Mouse (Mus musculus) spleen, postnatal 10 days (tissue): Measurements from ENCODE around the gene Ccnf.

Experiments
- DNase-seq, 2 experiments: peaks; one replicate each; pipeline ENCODE4 v3.0.0; 2021 to 2022; ENCODE audit warnings: low spot score in 2 of 2

The Ccnf gene

DNA sequence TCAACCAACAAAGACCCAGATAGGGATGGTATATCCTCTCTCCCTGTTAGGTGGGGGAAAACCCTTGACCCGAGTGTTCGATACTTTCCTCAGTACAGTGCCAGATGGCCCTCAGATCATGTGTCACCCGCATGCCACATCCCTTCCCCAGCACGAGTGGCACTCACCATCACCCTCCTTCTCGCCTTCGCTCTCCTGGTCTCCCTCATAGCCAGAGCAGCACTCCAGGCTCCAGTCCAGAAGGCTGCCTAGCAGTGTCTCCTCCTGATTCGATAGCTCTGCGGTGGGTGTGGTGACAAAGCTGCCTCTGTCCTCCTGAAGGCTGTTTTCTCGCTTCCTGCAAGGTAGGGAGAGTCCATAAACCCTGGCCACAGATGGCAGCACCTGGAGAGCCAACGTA, 26.5 kb downstream of the Ccnf start:
- no peak for DNase-seq

DNA sequence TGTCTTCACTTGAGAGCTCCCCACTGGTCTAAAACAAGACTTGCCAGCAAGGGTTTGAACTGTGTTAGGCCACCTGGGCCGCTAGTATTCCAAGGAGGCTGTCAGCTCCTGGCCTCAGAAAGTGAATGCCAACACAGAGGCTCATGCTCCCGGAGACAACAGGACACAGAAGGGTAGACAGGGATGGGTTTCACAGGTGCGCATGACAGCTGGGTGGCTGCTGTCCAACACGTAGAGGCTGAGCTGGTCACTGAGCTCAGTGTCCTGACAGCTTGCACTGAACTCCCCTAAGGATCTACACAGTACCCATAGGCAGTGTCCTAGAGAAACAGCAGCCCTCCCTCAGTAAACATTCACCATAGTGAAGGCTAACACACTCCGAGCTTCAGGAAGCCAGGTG, 27.8 kb downstream of the Ccnf start:
- no peak for DNase-seq

DNA sequence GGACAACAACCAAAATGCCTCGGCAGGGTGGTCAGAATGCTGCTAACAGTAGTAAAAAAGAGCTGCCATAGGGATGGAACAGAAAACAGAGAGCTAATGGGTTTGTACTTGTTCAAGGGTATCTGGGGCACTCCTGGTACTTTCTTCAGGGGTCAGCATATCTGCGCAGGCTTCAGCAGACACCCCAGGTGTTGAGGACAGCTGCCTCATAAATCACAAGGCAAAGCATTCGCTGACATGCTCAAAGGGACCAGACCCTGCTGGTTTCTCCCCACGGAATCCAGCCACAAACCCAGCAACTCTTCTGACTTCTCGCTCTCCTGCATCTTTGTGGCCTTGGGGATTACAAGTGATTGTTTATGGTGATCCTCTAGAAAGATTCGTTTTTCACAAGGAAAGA, 28.6 kb downstream of the Ccnf start:
- no peak for DNase-seq

DNA sequence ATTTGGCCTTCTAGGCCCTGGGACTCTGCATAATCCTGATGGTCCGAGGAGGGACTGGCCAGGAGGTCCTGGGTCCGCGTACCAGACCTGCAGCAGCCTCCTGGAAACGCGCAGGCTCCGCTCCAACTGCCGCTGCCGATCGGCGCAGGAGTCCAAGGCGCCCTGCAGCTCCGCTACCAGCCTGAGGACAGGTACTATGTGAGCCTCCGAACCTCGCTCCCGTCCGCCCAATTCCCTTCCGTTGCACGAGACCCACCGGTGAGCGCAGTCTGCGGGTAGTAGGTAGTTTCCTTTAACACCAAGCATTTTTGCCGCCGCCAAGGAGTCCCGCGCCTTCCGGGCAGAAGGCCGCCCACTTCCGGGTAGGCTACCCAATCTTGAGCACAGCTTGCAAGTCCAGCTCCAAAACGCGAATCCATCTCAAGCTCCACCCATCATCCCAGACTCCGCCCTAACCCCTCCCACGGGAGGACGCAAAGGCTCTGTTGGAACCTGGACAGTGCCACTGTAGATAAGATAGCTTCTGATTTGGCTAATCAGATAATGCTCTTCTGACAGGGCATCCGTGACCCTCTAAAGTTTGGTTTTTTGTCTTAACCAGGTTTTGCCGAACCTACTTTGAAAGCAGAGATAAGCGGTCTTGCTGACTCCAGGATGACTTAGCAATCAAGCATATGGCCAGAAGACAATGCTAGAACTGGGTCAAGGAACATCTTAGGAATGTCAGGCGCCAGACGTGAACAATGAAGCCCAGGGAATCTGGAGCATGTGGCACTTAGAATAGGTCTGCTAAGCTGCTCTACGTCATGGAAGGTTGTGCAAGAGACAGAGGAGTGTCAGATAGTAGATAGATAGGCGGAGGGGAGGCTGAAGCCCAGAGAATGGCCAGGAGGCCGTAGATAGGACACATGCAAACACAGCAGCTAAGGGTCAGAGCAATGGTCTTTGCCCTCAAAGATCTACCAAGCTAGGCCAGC, 30.6 kb downstream of the Ccnf start, which contains the start of gene Tedc2:
Gene Tedc2 (minus strand): TSS at position 417 of the 977 bp plus-strand sequence.
- DNase-seq: peak; percentile 86 to 93

DNA sequence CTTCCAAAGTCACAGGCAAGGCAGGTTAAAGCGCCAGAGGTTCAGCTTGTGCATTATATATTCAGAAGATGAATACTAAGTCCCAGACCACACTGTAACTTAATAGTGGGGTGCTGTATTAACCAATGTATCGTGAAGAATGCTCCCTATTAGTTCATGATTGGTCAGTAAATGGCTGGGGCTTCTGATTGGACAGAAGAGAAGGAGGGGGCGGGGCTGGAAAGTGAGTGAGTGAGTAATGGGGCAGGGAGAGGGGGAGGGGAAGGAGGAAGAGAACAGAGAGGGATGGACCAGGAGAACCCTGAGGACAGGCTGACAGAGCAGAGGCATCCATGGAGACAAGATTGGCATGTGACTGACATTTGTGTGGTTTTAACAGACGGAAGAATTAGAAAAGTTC, 34.4 kb downstream of the Ccnf start:
- DNase-seq: no peak

DNA sequence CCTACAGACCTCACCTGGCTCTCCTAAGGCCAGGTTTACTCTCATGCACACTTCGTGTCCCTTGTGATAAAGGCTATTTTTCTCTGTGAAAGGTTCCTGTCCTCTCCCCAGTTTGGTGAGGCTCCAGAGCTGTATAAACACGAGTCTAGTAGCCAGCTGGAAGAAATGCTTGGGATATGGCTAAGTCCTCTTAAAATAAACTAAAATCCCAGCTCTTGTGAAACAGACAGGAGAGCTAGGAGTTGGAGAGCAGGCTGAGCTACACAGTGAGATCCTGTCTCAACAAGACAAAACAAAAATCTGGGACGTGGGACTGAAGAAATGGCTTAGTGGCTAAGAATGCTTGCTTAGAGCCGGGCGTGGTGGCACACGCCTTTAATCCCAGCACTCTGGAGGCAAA, 38.1 kb downstream of the Ccnf start:
- no peak for DNase-seq

DNA sequence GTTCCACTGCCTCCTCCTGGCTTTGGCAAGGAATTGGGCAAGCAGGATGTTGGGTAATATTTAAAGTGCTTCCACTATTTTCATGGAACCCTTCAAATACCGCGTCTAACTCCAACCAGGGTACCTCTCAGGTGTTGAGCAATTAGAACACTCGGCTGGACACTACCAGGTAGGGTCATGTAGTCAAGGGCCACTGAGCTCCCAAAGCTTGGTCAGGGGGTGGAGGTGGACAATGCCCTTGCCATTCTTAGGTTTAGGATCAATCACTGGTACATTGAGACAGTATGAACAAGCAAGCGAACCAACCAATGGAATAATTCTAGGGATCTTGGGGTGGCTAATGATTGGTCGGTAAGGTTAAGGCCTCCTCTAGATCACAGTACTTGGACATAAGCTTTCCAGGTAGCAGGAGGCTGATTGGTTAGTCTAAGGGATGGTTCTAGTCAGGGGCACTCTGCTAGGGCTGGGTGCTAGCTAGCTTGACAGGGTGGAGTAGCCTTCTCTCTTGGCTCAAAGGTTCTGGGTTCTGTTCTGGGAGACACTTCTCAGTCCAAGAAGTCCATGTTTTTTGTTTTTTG, 38.8 kb downstream of the Ccnf start:
- DNase-seq: no peak

DNA sequence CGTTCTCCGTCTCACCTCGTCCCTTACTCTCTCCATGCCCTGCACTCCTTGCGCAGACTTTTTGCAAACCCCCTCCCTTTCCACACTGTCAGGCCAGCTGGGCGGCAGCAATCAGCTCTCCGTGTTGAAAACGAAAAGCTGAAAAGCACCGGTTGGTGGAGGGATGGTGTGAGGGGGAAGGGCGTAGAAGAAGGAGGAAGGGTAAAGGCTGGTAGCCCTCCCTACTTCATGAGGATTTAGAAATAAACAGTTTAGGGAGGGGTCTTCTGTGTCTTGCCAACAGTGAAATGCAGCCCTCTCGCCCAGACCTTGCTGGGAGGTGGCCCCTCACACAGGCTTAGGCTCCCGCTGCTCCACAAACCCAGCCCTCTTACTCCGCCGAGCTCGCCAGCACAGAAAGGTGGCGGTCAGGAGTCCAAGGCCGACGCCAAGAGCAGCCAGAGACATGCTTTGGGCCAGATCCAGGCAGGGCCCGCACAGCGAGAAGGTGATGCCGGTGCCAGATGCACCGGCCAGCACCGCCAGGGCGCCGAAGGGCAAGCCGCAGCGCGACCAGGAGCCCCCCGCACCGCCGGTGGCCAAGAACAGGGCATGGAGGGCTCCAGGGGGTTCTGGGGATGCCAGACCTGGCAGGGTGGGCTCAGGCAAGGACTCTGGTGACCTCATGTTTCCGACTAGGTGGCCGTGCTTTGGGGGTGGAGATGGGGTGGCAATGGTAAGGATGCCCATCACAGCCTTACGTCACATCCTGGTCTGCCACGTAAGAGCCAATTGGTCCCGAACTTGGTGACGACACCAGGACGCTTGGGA, 39.4 kb downstream of the Ccnf start:
- no peak for DNase-seq

DNA sequence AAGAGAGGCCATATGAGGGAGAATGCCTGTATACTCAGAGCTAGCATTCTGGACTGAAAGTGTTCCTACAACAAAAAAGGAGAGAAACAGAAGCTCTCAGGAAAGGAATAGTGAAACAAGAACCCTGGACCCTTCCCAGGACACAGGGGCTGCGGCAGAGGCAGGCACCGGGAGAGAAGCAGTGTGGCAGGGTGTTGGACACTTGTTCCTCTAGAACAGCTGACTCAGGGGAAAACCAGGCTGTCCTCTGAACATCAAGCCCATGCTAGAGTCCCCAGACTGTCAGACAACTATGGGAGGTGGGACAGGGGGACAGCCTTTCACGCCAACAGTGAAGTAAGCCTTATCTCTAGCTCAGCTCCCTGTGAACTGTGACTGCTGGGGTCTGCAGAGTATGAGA, 40.7 kb downstream of the Ccnf start:
- no peak for DNase-seq

DNA sequence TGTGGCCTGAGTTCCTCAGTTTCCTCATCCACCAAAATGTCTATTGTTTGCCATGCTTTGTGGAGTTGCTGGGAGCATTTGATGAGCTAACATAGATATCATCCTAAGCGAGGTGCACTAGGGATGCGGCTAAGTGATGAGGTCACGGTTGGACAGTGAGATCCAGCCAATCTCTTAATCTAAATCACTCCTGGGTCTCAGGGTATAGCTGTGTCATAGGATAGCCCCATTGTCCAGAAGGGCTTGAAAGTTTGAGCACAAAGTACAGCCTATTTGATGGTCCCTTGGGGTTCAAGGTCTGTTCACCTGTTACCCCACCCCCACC, 41.4 kb downstream of the Ccnf start:
- no peak for DNase-seq

DNA sequence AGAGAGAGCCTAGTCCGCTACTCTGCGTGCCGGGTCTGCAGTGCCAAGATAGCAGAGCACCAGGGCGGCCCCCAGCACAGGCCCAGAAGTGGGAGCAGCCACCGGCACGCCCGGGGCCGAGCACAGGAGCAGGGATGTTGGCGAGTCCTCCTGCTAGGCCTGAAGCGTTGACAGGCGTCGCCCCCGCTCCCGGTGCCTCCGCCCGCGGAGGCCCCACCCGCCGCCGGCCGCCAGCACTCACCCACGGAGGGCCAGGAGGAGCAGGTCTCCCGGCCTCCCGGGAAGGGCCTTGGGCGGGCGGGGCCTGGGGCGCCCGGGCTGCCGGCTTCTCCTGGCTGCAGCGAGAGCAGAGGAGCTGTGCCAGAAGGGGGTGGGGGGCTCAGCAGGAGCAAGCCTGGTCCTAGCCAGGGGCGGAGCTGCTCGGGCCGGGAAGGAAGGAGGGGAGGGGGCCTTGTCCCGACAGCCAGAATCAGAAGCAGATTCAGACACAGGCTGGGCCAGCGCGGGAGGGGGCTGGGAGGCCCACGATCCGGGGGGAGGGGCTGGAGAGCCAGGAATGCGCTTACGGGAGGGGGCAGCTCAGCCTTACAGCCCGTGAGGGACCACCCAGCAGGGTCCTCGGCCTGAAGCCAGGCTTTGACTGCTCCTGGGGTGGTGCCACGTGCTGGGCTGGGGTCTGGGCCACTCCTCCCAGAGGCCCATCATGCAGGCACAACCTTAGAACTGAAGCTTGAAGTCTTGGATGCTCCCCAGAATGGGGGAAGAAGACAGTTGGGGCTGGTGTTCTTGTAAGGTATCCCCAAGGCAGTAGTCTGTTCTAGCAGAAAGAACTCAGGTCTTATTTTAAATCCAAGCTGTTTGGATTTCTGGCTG, 42.0 kb downstream of the Ccnf start, which contains the start of gene Ntn3:
Gene Ntn3 (minus strand): TSS at position 489 of the 873 bp plus-strand sequence.
- DNase-seq: peak; percentile 33 to 87

DNA sequence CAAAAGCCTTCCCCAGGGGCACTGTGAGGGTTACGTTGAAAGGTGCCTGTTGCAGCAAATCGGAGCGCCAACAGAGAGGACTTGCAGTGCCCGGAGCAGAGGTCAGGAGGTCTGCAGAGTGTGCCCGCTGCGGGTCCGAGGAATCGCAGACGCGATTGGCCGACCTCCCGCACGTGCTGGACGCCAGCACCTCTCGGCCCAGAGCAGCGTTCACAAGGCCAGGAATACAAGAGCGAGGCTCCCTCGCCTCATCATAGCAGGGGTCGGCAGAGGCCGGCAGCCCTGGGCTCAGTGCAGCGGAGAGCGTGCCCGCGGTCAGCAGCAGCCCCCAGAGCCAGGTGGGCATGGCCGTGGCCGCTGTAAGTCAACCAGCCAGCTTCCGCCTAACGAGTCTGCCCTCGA, 42.6 kb downstream of the Ccnf start:
- DNase-seq: peak in 1 of 2 experiments; percentile 76

DNA sequence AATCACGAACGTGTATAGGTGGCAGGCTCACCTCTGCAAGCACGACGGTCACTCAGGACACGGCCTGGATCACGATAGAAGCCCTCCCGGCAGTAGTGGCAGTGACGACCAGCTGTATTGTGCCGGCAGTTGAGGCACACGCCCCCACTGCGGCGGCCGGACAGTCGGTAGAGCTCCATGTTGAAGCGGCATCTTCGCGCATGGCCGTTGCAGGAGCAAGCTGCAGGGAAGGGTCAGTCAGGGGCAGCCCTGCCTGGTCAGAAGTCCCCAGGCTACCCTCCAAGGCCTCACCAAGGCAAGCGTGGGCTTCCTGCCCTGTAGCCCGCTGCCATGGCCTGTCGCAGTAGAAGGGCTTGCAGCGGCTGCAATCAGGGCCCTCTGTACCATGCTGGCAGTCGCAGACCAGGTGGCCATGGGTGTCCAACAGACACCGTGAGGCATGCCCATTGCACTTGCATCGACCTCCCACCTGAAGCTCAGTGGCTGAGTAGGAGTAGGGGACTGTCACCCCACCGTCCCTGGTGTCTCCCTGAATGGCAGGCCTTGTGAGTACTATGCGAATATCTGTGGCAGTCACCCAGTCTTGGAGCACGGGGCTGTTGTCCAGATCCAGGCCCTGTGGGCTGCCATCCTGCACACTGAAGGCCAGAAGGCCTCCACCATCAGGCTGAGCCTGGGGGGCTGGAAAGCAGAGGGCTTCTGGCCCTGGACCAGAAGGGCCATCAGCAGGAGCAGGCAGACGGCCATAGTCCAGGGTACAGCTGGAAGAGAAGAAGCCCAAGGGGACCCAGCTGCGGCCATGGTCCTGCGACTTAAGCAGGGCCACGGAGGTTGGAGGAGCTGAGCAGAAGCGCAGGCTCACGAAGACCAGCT, 43.3 kb downstream of the Ccnf start:
- no peak for DNase-seq

DNA sequence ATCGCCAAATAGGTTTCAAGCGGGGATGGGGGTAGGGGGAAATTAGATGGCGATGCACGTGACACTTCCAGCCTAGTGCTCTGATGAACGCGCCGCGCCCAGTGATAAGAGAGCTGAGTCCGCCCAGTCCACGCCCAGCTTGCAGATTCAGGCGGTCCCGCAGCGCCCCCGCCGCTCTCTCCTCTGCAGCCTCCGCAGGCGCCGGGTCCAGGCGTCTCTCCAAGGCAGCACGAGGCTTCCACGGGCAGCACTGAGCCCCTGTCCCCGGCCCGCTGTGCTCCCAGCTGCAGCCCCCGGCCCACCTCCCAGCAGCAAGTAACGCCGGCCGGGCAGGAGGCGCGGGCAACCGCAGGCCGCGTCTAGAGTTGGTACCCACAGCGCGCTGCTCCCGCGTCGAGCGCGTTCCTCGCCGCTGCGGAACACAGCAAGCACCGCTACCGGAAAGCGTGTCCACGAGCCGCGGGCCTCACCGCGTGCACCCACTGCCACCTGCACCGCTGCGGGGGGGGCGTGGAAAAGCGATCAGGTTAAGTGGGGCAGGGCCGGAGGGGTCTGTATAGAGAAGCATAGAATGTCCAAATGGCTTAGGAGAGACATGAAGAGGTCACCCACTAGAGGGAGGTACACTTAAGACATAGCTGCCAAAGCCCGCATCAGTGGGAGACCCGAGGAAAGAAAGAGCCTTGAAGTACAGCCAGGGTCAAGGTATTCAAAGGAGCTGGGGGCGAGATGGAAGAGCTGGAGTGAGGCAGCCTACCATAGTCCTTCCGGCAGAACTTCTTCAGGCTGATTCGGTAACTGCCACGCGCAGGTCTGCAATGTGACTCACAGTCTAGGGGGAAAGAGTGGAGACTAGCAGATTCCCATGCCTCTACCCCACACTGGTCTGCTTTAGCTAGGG, 44.6 kb downstream of the Ccnf start:
- peak; percentile 65 to 83 for DNase-seq

DNA sequence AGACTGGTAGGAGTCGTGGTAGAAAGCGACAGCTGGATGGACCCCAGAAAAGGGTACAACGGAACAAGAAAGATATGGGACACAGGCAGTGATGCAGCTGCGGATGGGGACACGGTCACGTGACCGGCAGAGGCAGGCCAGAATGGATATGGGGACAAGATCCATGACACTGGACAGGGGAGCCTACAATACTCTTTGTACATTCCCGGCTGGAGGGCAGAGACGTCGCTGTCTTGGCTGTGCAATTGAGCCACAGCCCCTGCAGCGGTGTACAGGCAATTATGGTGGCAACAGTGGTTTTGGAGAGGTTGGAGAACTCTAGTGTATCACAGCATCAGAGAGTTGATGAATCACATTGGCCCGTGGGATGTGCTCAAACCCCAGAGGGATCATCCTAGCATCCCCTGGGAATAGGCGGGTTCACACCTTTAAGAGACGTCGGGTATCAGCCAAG, 45.3 kb downstream of the Ccnf start:
- peak in 1 of 2 experiments; percentile 70 for DNase-seq

DNA sequence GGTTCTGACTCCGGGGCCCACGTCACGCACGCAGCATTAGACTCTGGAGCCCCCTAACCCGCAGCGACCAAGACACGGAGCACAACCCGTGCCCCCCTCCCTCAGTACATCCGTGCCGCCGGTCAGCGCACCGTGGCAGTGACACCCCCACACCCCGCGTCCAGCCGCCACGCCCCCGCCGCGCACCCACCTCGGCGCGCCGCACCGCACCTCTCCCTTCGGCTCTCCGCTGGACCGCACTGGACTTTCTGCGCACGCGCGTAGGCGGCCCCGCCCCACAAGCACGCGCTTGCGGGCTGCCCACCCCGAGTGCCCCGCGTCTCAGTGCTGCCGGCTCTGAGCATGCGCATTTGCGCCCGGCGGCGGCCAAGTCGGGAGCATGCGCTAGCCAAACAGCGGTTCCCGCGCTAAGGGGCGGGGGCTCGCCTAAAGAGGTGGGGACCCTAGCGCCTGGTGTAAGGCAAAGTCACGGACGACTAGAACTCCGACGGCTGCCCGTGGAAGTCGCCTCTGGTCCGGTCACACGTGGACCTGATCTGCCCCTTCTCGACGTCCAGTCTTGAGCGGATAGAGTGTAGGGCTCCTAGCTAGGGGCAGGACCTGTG, 45.9 kb downstream of the Ccnf start, which contains the start of gene Tbc1d24:
Gene Tbc1d24 (minus strand): TSS at position 279 of the 605 bp plus-strand sequence.
- peak; percentile 83 to 90 for DNase-seq

DNA sequence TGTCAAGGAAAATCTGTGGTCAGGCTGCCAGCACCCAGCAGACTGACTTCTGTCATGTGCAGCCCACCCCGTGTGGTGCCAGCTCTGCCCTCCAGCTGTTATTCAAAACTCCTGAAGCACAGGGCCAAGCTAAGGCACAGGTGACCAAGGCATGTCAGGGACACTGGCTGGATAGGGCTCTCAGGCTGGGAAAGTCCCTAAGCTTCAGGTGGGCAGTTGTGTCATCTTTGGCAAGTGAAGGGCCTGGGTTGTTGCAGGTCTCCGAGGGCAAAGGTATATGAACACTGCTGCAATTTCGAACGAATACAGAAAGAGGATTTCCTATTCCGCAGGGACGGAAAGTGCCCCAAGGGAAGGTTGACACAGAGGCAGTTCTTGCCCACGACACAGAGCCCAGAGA, 46.4 kb downstream of the Ccnf start:
- DNase-seq: no peak
